Mouse (Mus musculus) liver, postnatal 0 days (tissue): ENCODE data around the gene Omp. TPM values are rescaled to one million over a fixed set of nuclear protein-coding genes. Genes with fewer than 3 reads are reported as not detected.

Source experiments
- ATAC-seq: fragments of 200-750 bp; cut with Nextera tagmentation; 2 replicates; pipeline ENCODE4 v1.8.0; 2017; ENCODE audit warnings: mild to moderate bottlenecking, moderate library complexity
- DNase-seq: peaks from one replicate; pipeline ENCODE4 v3.0.0-alpha.2; 2016
- H3K27ac ChIP-seq: fragments of 300-500 bp; sonication (generic); 2 replicates; pipeline ENCODE4 v1.5.1; 2014; ENCODE audit warnings: antibody characterized with exemption, moderate library complexity, mild to moderate bottlenecking, low read depth
- H3K27me3 ChIP-seq: fragments of 300-500 bp; sonication (generic); 2 replicates; pipeline ENCODE4 v1.6.1; 2014; ENCODE audit warnings: low read length, control low read depth, mixed read lengths; ENCODE audit not compliant: insufficient read depth
- H3K36me3 ChIP-seq: fragments of 300-500 bp; sonication (generic); replicated peaks from 2 replicates; pipeline ENCODE4 v1.6.1; 2014; ENCODE audit warnings: mild to moderate bottlenecking, control low read depth, low read length, moderate library complexity, mixed read lengths; ENCODE audit not compliant: insufficient read depth
- H3K4me1 ChIP-seq: fragments of 300-500 bp; sonication (generic); 2 replicates; pipeline ENCODE4 v1.6.1; 2014; ENCODE audit warnings: antibody characterized with exemption, mild to moderate bottlenecking, control low read depth; ENCODE audit not compliant: insufficient read depth
- H3K4me2 ChIP-seq: fragments of 300-500 bp; sonication (generic); 2 replicates; pipeline ENCODE4 v1.6.1; 2014; ENCODE audit warnings: low read depth, mild to moderate bottlenecking, low read length, moderate library complexity, mixed read lengths
- H3K4me3 ChIP-seq: fragments of 300-500 bp; sonication (generic); 2 replicates; pipeline ENCODE4 v1.5.1; 2014; ENCODE audit warnings: low read depth, low read length
- H3K9ac ChIP-seq: fragments of 300-500 bp; sonication (generic); replicated peaks from 2 replicates; pipeline ENCODE4 v1.6.1; 2014; ENCODE audit warnings: mild to moderate bottlenecking, moderate library complexity
- H3K9me3 ChIP-seq: fragments of 300-500 bp; sonication (generic); 2 replicates; pipeline ENCODE4 v1.6.1; 2016; ENCODE audit warnings: mild to moderate bottlenecking, control low read depth, low read length, mixed read lengths
- CTCF ChIP-seq: sonication (generic); IDR thresholded peaks from 2 replicates; pipeline ENCODE4 v1.5.1; 2016; ENCODE audit warnings: antibody characterized with exemption, low read depth
- EP300 ChIP-seq: IDR thresholded peaks from 2 replicates; pipeline ENCODE4 v1.6.1; 2016; ENCODE audit warnings: antibody characterized with exemption, low read depth, mild to moderate bottlenecking
- WGBS: fragments of 180-500 bp; shearing (Covaris S2); extraction: QIAGEN DNeasy Blood & Tissue Kit; methylation state at CpG from one replicate; pipeline ENCODE4 v1.1.7; 2014; ENCODE audit not compliant: insufficient replicate concordance; 5-methylcytosine and 5-hydroxymethylcytosine counted together
- polyA plus RNA-seq: library from polyadenylated mRNA; unstranded; fragments of >200 nt; fragmentation: Nextera tagmentation; extraction: Ambion mirVana; gene quantifications from 2 replicates; pipeline ENCODE4 v1.2.1, GENCODE M21; 2015

Omp gene
- polyA plus RNA-seq, 1 experiment from 2014 or later: 0.23 TPM

GRCm38 (mm10) chr7:98162239-98162638 is 16.9 kb upstream of the Omp start:
- no peaks in the 10 kb centered on the region for H3K9me3 ChIP-seq
- TF ChIP-seq CTCF (no peak), EP300 (no peak)
- no peak overlapping the region for H3K4me2 ChIP-seq
- no peak for DNase-seq
- WGBS: 64% methylated on average over 6 of the region's 6 CpGs
- no peak for ATAC-seq
- H3K27me3 ChIP-seq: no peaks in the 10 kb centered on the region
- H3K27ac ChIP-seq: no peak overlapping the region
- no peak overlapping the region for H3K4me3 ChIP-seq
- no peaks in the 10 kb centered on the region for H3K36me3 ChIP-seq
- peak overlapping the region; percentile 8; the same call in 1 of the 2 replicates for H3K9ac ChIP-seq
- peaks cover 51% of the 10 kb centered on the region for H3K4me1 ChIP-seq

- ATAC-seq (no peak), DNase-seq (no peak)
- TF ChIP-seq EP300: no peak
- no peak for TF ChIP-seq CTCF
- Histone ChIP-seq H3K27ac (peak overlapping the region; percentile 57; the same call in 1 of the 2 replicates), H3K4me1 (peaks cover 52% of the 10 kb centered on the region), H3K36me3 (no peaks in the 10 kb centered on the region), H3K4me2 (no peak overlapping the region), H3K9me3 (no peaks in the 10 kb centered on the region), H3K9ac (no peak overlapping the region), H3K4me3 (no peak overlapping the region), H3K27me3 (no peaks in the 10 kb centered on the region)
- WGBS: 54% methylated on average over 8 of the region's 8 CpGs
Measured at GRCm38 (mm10) chr7:98160041-98160740, 14.9 kb upstream of the Omp start.

- Histone ChIP-seq H3K27me3 (no peaks in the 10 kb centered on the region), H3K27ac (no peak overlapping the region; the same call in 1 of the 2 replicates), H3K9ac (no peak overlapping the region), H3K4me1 (peaks cover 40% of the 10 kb centered on the region), H3K4me2 (peak overlapping the region; percentile 39; the same call in 1 of the 2 replicates), H3K9me3 (no peaks in the 10 kb centered on the region), H3K4me3 (peak overlapping the region; percentile 17), H3K36me3 (no peaks in the 10 kb centered on the region)
- DNase-seq (no peak), ATAC-seq (no peak)
- TF ChIP-seq EP300 (no peak), CTCF (no peak)
- WGBS: 54% methylated on average over 7 of the region's 8 CpGs
Measured at GRCm38 (mm10) chr7:98158481-98158880, 13.2 kb upstream of the Omp start.

DNA sequence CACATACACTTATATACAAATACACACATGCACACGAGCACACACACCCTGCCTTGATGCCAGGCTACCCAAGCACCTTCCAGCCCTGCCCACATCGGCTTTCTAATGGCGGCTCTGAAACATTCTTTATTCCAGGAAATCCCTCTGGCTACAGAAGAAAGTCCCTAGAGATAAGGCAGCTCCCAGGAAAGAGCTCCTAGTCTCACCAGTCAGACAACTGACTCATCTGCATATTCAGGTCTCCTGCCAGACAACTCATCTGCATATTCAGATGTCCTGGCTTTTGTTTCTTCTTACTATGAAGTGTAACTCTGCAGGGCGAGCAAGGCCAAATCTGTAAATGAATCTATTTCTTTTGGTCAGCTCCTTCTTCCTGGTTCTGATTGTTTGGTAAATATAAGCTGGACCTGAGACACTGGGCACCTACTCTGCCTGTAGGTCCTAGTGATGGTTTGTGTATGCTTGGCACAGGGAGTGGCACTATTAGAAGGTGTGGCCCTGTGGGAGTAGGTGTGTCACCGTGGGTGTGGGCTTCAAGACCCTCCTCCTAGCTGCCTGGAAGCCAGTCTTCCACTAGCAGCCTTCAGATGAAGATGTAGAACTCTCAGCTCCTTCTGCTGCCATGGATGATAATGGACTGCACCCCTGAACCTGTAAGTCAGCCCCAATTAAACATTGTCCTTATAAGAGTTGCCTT is 12.5 kb upstream of the Omp start:
- whole genome bisulfite sequencing: 50% methylated on average over 5 of the region's 5 CpGs
- Histone ChIP-seq H3K27ac (no peak overlapping the region; the same call in 1 of the 2 replicates), H3K36me3 (no peaks in the 10 kb centered on the region), H3K4me2 (peak overlapping the region; percentile 38), H3K4me1 (peaks cover 35% of the 10 kb centered on the region), H3K4me3 (peak overlapping the region; percentile 17), H3K9ac (no peak overlapping the region), H3K27me3 (no peaks in the 10 kb centered on the region), H3K9me3 (no peaks in the 10 kb centered on the region)
- TF ChIP-seq CTCF (no peak), EP300 (no peak)
- ATAC-seq (no peak), DNase-seq (no peak)

DNA sequence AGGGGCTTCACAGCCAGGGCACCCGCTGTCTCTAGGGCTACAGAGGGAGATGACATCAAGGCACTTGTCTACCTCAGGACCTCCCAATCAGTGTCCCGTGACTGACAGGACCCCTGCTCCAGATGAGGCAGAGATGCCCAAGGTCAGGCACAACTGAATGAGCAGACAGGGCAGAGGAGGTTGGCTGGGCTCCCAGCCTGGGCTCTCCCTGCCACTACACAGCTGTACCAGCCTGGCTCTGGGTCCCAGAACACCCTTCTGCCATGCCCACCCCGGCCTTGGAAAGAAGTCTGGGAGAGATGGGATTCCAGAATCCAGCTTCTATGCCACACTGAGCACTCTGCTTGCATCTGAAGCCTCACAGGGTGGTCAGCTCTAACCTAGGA is 11.0 kb upstream of the Omp start:
- Histone ChIP-seq H3K9ac (no peak overlapping the region; the same call in 1 of the 2 replicates), H3K4me2 (no peak overlapping the region), H3K36me3 (no peaks in the 10 kb centered on the region), H3K9me3 (no peaks in the 10 kb centered on the region), H3K4me1 (peaks cover 24% of the 10 kb centered on the region), H3K27ac (0 out of 2 replicates have a peak overlapping the region, but pooled peaks have one; percentile 4), H3K4me3 (no peak overlapping the region), H3K27me3 (no peaks in the 10 kb centered on the region)
- ATAC-seq (no peak), DNase-seq (no peak)
- WGBS: 41% methylated on average over 2 of the region's 3 CpGs
- TF ChIP-seq EP300 (no peak), CTCF (no peak)

DNA sequence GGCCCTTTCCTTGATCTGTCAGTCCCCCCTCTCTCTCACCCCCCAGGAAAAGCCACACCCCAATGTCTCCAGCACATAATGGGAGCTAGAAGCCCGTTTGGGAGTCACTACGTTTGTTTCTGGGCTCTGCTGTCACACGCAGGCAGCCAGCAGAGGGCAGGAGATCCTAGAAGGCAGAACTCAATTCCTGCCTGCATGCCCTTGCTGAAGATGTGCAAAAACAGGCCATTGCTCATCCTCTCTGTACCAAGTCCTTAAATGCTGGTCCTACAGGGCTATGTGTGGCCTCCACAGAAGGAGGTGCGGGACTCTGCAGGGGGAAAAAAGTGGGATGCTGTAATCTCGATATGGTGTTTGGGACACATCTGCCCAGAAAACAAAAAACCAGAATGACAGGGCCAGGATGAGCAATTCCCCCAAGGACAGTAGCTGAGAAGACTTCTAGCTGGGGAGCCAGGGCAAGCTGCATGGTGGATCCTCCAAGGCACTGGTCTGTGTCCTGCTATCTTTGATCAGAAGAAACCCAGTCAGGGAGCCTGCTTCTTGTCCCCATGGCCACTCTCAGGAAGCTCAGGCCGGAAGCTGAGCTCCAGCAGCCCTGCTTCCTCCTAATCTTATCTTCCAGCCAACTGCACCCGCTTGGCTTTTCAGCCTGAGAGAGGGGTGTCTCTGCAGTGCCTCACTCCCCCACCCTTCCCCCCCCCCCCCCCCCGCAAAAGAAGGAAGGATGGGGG is 10.4 kb upstream of the Omp start:
- Histone ChIP-seq H3K27ac (peak overlapping the region; percentile 44; the same call in 1 of the 2 replicates), H3K4me2 (no peak overlapping the region), H3K9ac (no peak overlapping the region; the same call in 1 of the 2 replicates), H3K4me1 (peaks cover 24% of the 10 kb centered on the region), H3K9me3 (no peaks in the 10 kb centered on the region), H3K36me3 (no peaks in the 10 kb centered on the region), H3K4me3 (no peak overlapping the region), H3K27me3 (no peaks in the 10 kb centered on the region)
- peak; percentile 82 for DNase-seq
- TF ChIP-seq CTCF (peak; percentile 97), EP300 (no peak)
- WGBS: 13% methylated on average over 7 of the region's 8 CpGs
- ATAC-seq: peak; percentile 68
